Mouse (Mus musculus): ENCODE results near the gene Atp1b3. TPM values are rescaled to one million over a fixed set of nuclear protein-coding genes. Genes with fewer than 3 reads are reported as not detected.
"Not testable (repeated sequence)": the region's sequence is repeated elsewhere in the genome, so short reads cannot be mapped to it uniquely, and the experiment has no call there.

The Atp1b3 gene
- polyA plus RNA-seq, 1 experiment from 2014 or later = 186 TPM

DNA sequence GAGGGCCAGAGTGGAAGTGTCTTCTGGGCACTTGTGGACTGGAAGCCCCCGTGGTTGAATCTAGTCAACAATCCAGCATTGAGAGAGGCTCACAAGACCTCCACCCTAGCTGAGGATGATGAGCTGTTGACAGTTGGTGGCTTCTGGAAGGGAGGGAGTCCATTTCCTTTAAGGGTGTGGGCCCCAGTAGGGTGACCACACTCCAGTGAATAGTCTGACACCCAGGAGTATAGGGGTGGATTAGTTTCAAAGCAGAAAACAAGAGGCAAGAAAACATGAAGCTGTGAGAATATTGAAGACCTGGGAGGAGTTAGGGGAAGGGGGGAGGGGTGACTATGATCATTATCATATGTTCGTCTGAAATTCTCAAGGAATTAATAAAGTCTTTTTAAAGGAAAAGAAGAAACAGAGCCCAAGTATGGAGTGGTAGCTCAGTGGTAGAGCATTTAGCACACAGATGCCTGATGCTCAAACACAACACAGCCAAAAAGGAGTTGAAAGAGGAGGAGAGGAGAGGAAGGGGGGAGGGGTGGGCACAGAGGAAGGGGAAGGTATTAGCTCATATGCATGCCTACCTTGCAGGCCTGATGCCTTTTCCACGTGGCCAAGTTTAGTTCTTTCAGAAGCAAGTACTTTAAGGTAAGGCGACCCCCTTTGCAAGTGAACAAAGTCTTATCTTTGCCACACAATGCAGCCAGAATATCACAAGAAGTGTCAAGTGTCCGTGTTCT, 5.6 kb upstream of the Atp1b3 start:
- no peak overlapping the region for H3K9ac ChIP-seq (replicated peaks; ENCODE audit: low read length)
- no peaks in the 10 kb centered on the region for H3K9me3 ChIP-seq (ENCODE audit: low read length)
- H3K4me2 ChIP-seq (replicated peaks; ENCODE audit: low read depth, low read length) = no peak overlapping the region
- H3K4me1 ChIP-seq (ENCODE audit: insufficient read depth, low read length) = no peaks in the 10 kb centered on the region
- no peak overlapping the region for H3K27ac ChIP-seq (ENCODE audit: low read length)
- H3K36me3 ChIP-seq (ENCODE audit: insufficient read depth, low read length) = no peaks in the 10 kb centered on the region
- ATAC-seq (ENCODE audit: low FRiP score, low TSS enrichment) = no peak
- H3K4me3 ChIP-seq (ENCODE audit: low read length) = no peak overlapping the region
- 62% methylated on average over 5 of the region's 5 CpGs for WGBS
- H3K27me3 ChIP-seq (ENCODE audit: insufficient read depth, low read length) = no peaks in the 10 kb centered on the region

DNA sequence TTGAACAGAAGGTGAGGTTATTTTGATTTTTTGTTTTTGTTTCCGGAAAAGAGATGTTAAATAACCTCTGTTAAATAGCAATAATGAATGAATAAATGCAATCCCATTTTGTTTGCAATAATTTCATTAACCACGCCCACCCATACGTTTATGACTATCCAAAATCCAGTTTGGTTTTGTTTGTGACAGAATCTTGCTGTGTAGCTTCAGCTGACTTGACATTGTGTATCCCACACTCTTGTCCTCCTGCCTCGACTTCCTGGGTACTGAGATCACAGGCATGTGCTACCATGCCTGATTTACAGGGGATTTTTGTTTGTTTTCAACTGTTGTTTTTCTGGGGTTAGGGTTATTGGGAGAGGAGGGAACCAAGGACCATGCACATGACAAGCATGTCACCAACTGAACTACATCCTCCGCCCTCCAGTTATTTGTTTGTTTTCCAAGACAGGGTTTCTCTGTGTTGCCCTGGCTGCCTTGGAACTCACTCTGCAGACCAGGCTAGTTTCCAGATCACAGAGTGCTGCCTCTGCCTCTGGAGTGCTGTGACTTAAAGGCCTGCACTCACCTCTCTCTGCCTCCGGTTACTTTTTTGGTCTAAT, 1.1 kb upstream of the Atp1b3 start:
- ATAC-seq (ENCODE audit: low FRiP score, low TSS enrichment) = no peak
- Histone ChIP-seq H3K27ac (ENCODE audit: low read length) (no peak overlapping the region), H3K27me3 (ENCODE audit: insufficient read depth, low read length) (no peaks in the 10 kb centered on the region), H3K4me2 (replicated peaks; ENCODE audit: low read depth, low read length) (no peak overlapping the region), H3K4me3 (ENCODE audit: low read length) (no peak overlapping the region), H3K9ac (replicated peaks; ENCODE audit: low read length) (no peak overlapping the region), H3K9me3 (ENCODE audit: low read length) (no peaks in the 10 kb centered on the region), H3K4me1 (ENCODE audit: insufficient read depth, low read length) (peaks cover 19% of the 10 kb centered on the region), H3K36me3 (ENCODE audit: insufficient read depth, low read length) (no peaks in the 10 kb centered on the region)
- WGBS = 65% methylated on average over 6 of the region's 6 CpGs

DNA sequence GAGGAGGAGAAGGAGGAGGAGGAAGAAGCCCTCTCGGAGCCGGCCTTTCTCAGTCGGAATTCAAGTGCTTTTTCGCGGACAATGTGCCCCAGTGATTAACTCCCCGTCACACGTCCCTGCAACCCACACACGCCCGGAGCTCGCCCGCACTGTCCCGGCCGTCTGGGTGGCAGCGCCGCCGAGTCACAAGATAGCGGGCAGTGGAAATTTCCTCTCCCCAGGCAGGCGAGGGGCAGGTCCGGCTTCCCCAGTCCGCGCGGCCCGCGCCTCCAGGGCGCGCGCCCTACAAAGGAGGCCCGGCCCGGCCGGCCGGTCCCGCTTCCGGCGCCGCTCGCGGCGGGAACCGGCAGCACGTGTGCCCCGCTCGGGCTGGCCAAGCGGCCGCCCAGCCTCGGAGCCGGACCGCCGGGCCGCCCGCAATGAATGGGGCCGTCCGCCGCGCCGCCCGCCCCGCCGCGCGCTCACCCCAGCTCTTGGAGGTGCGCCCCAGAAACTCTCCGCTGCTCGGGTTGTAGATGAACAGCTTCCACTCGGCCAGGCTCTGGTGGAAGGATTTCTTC, 581 bp downstream of the Atp1b3 start:
- H3K36me3 ChIP-seq (ENCODE audit: insufficient read depth, low read length) = no peaks in the 10 kb centered on the region
- peaks cover 19% of the 10 kb centered on the region for H3K4me1 ChIP-seq (ENCODE audit: insufficient read depth, low read length)
- whole genome bisulfite sequencing = under 1% methylated on average over 60 of the region's 64 CpGs
- no peaks in the 10 kb centered on the region for H3K9me3 ChIP-seq (ENCODE audit: low read length)
- H3K4me3 ChIP-seq (ENCODE audit: low read length) = peak overlapping the region; percentile 72
- peak overlapping the region; percentile 87 for H3K9ac ChIP-seq (replicated peaks; ENCODE audit: low read length)
- H3K27me3 ChIP-seq (ENCODE audit: insufficient read depth, low read length) = no peaks in the 10 kb centered on the region
- H3K27ac ChIP-seq (ENCODE audit: low read length) = peak overlapping the region; percentile 94
- ATAC-seq (ENCODE audit: low FRiP score, low TSS enrichment) = peak; percentile 66
- H3K4me2 ChIP-seq (replicated peaks; ENCODE audit: low read depth, low read length) = peak overlapping the region; percentile 64

DNA sequence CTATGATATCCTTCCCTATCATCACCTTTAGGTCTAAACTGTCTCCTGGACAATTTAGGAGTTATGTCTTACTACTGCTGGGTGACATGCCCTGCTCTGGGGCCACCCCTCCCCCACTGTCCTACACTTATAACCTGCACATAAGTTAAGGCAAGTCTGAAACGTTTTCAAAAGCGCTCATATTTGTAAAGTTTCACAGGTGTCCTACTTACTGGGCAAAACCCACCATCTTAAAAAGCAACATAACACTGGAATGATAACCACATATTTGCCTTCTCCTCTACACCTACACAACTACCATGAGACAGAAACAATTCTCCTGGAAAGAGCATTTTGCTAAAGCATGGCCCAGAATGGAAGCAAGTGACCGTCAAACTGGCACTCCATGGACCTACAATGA, 4.2 kb downstream of the Atp1b3 start:
- no peaks in the 10 kb centered on the region for H3K27me3 ChIP-seq (ENCODE audit: insufficient read depth, low read length)
- peaks cover 2% of the 10 kb centered on the region; the same call in 1 of the 2 replicates for H3K36me3 ChIP-seq (ENCODE audit: insufficient read depth, low read length)
- H3K9me3 ChIP-seq (ENCODE audit: low read length) = no peaks in the 10 kb centered on the region
- no peak overlapping the region for H3K27ac ChIP-seq (ENCODE audit: low read length)
- no peak overlapping the region for H3K9ac ChIP-seq (replicated peaks; ENCODE audit: low read length)
- peaks cover 19% of the 10 kb centered on the region for H3K4me1 ChIP-seq (ENCODE audit: insufficient read depth, low read length)
- ATAC-seq (ENCODE audit: low FRiP score, low TSS enrichment) = no peak
- H3K4me2 ChIP-seq (replicated peaks; ENCODE audit: low read depth, low read length) = no peak overlapping the region
- H3K4me3 ChIP-seq (ENCODE audit: low read length) = no peak overlapping the region
- WGBS = 90% methylated on average over 3 of the region's 3 CpGs

DNA sequence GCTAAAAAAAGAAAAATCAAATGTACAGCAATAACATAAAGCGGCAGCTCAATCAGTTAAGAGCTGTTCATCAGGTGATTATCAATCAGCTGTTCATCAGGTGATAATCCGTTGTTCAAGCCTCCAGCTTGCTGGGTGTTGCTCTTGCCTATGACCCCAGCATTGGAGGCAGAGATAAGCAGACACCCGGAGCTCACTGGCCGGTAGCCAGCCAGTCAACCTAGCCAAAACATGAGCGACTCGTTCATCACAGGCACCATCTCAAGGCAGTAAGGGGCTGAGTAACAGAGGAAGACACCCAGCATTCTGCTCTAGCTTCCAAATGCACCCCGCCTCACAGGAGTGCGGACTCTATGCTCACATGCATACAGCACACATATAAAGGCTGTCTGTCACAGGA, 10.4 kb downstream of the Atp1b3 start:
- no peak overlapping the region for H3K27ac ChIP-seq (ENCODE audit: low read length)
- no peaks in the 10 kb centered on the region for H3K27me3 ChIP-seq (ENCODE audit: insufficient read depth, low read length)
- H3K36me3 ChIP-seq (ENCODE audit: insufficient read depth, low read length) = peaks cover 2% of the 10 kb centered on the region; the same call in 1 of the 2 replicates
- no peaks in the 10 kb centered on the region for H3K9me3 ChIP-seq (ENCODE audit: low read length)
- no peak overlapping the region for H3K4me3 ChIP-seq (ENCODE audit: low read length)
- H3K9ac ChIP-seq (replicated peaks; ENCODE audit: low read length) = no peak overlapping the region
- WGBS = 69% methylated on average over 8 of the region's 8 CpGs
- peaks cover 3% of the 10 kb centered on the region; the same call in 1 of the 2 replicates for H3K4me1 ChIP-seq (ENCODE audit: insufficient read depth, low read length)
- H3K4me2 ChIP-seq (replicated peaks; ENCODE audit: low read depth, low read length) = no peak overlapping the region
- ATAC-seq (ENCODE audit: low FRiP score, low TSS enrichment) = no peak

DNA sequence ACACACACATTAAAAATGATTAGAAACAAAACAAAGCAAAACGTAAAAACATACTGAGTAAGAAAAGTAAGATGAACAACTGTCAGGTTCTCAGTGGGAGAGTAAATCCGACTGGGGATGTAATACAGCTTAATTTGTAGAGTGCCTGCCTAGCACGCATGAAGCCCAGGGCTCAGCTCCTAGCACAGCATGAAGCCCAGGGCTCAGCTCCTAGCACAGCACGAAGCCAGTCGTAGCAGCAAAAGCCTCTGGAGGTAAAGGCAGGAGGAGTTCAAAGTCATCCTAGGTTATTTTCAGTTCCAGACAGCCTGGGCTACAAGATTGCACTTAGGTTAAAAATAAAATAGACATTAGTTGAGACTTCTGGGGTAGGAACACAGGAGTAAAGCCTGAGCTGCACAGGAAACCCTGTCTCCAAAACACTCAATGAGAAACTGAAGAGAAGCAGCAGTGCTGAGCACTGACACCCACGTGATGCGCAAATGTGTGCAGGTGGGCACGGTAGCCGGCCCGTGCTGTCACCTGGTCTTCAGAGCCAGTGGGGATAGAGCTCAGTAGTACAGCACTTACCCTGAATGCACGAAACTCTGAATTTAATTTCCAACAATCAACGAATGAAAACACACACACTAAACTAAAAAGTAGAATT, 11.0 kb downstream of the Atp1b3 start:
- Histone ChIP-seq H3K36me3 (ENCODE audit: insufficient read depth, low read length) (peaks cover 2% of the 10 kb centered on the region; the same call in 1 of the 2 replicates), H3K4me1 (ENCODE audit: insufficient read depth, low read length) (peaks cover 3% of the 10 kb centered on the region; the same call in 1 of the 2 replicates), H3K4me3 (ENCODE audit: low read length) (no peak overlapping the region), H3K4me2 (replicated peaks; ENCODE audit: low read depth, low read length) (no peak overlapping the region), H3K9me3 (ENCODE audit: low read length) (no peaks in the 10 kb centered on the region), H3K27me3 (ENCODE audit: insufficient read depth, low read length) (no peaks in the 10 kb centered on the region), H3K27ac (ENCODE audit: low read length) (no peak overlapping the region), H3K9ac (replicated peaks; ENCODE audit: low read length) (no peak overlapping the region)
- 85% methylated on average over 12 of the region's 12 CpGs for WGBS
- ATAC-seq (ENCODE audit: low FRiP score, low TSS enrichment) = no peak

DNA sequence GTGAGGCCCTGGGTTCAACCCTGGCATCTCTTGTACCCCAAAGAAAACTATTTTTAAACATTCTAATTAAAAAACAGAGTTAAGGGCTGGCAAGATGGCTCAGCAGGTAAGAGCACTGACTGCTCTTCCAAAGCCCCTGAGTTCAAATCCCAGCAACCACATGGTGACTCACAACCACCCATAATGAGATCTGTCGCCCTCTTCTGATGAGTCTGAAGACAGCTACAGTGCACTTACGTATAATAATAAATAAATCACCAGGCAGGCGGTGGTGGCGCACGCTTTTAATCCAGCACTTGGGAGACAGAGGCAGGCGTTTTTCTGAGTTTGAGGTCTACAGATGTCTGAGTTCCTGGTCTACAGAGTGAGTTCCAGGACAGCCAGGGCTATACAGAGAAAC, 12.5 kb downstream of the Atp1b3 start:
- not testable (repeated sequence) for H3K4me1 ChIP-seq (ENCODE audit: insufficient read depth, low read length); H3K4me2 ChIP-seq (replicated peaks; ENCODE audit: low read depth, low read length); H3K36me3 ChIP-seq (ENCODE audit: insufficient read depth, low read length); ATAC-seq (ENCODE audit: low FRiP score, low TSS enrichment); H3K9ac ChIP-seq (replicated peaks; ENCODE audit: low read length); H3K9me3 ChIP-seq (ENCODE audit: low read length); H3K4me3 ChIP-seq (ENCODE audit: low read length); H3K27ac ChIP-seq (ENCODE audit: low read length); H3K27me3 ChIP-seq (ENCODE audit: insufficient read depth, low read length)
- 90% methylated on average over 6 of the region's 6 CpGs for WGBS

DNA sequence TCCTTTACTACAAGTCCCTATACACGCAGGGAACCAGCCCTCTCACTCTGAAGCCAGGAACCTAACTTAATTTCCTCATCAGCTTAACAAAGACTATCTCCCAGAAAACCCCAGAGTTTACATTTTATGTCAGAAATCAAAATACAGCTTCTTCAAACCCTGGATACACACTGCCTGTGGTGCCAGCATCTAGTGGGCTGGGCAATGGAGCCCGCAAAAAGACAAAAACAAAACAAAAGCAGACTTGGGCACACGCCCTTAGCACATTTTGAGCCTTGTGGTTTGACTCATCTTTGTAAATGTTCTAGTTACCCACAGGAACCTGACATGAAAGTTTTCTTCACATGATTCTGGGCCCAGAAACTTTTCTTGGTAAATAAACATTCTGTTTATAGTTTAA, 13.8 kb downstream of the Atp1b3 start:
- no peak for ATAC-seq (ENCODE audit: low FRiP score, low TSS enrichment)
- Histone ChIP-seq H3K4me1 (ENCODE audit: insufficient read depth, low read length) (peaks cover 3% of the 10 kb centered on the region; the same call in 1 of the 2 replicates), H3K27ac (ENCODE audit: low read length) (peak overlapping the region; percentile 25; the same call in 1 of the 2 replicates), H3K36me3 (ENCODE audit: insufficient read depth, low read length) (peaks cover 2% of the 10 kb centered on the region; the same call in 1 of the 2 replicates), H3K9ac (replicated peaks; ENCODE audit: low read length) (no peak overlapping the region), H3K9me3 (ENCODE audit: low read length) (no peaks in the 10 kb centered on the region), H3K4me2 (replicated peaks; ENCODE audit: low read depth, low read length) (no peak overlapping the region), H3K4me3 (ENCODE audit: low read length) (no peak overlapping the region), H3K27me3 (ENCODE audit: insufficient read depth, low read length) (no peaks in the 10 kb centered on the region)
- 66% methylated on average over 3 of the region's 3 CpGs for WGBS

DNA sequence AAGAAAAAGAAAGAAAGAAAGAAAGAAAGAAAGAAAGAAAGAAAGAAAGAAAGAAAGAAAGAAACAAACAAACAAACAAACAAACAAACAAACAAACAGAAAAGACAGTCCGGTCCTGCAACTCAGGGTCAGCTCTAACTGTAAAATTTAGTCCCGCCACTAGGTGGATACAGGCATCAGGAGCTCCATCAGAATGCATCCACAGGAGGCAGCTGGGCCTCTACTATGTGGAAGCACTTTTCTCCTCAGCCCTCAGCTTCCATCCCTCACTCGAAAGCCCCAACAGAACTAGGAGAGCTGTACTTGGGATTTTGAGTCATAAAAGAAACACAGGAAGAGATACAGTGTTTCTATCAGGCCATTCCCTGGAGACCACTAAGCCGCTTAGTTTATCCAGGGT, 14.2 kb downstream of the Atp1b3 start:
- WGBS = 38% methylated on average over 4 of the region's 4 CpGs
- H3K27ac ChIP-seq (ENCODE audit: low read length) = peak overlapping the region; percentile 25; the same call in 1 of the 2 replicates
- no peaks in the 10 kb centered on the region for H3K27me3 ChIP-seq (ENCODE audit: insufficient read depth, low read length)
- no peak; the same call in 1 of the 2 replicates for ATAC-seq (ENCODE audit: low FRiP score, low TSS enrichment)
- H3K4me3 ChIP-seq (ENCODE audit: low read length) = no peak overlapping the region
- peaks cover 3% of the 10 kb centered on the region; the same call in 1 of the 2 replicates for H3K4me1 ChIP-seq (ENCODE audit: insufficient read depth, low read length)
- no peak overlapping the region for H3K4me2 ChIP-seq (replicated peaks; ENCODE audit: low read depth, low read length)
- no peaks in the 10 kb centered on the region for H3K9me3 ChIP-seq (ENCODE audit: low read length)
- H3K36me3 ChIP-seq (ENCODE audit: insufficient read depth, low read length) = peaks cover under 1% of the 10 kb centered on the region; the same call in 1 of the 2 replicates
- no peak overlapping the region for H3K9ac ChIP-seq (replicated peaks; ENCODE audit: low read length)

All from kidney, embryonic 16.5 days (tissue).